Mouse (Mus musculus) brain, embryonic 14.5 days (tissue): ENCODE results near the gene Pithd1.

Experiments used
- CTCF ChIP-seq: fragments of 200-500 bp; IDR thresholded peaks from 2 replicates; pipeline ENCODE4 v1.5.1; 2012; ENCODE audit warnings: inconsistent platforms, mild to moderate bottlenecking, moderate library complexity, borderline replicate concordance; ENCODE audit not compliant: insufficient read depth, insufficient read length; ENCODE audit errors: extremely low read depth
- POLR2A ChIP-seq: fragments of 200-500 bp; IDR thresholded peaks from 2 replicates; pipeline ENCODE4 v1.6.1; 2012; ENCODE audit warnings: mild to moderate bottlenecking, inconsistent platforms, borderline replicate concordance; ENCODE audit not compliant: poor library complexity, insufficient read depth, insufficient read length, severe bottlenecking; ENCODE audit errors: extremely low read depth

DNA sequence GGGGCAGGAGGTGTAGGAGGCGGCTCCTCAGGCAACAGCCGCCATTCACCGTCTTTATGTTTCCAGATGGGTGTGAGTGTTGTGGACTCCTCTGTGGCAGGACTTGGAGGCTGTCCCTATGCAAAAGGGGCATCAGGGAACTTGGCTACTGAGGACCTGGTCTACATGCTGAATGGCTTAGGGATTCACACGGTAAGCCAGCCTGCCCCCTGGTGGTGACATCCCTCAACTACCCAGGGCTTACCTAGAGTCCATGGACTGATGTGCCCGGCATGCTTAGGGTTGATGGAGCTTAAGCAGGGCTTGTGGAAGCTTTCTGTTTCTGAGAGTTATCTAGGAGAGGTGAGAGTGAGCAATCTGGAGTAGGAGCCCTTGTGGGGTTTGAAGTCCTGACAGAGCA lies 26.3 kb downstream of the Pithd1 start:
- TF ChIP-seq POLR2A (no peak), CTCF (peak; percentile 82; the same call in 1 of the 2 replicates)
